Mouse (Mus musculus) lung, embryonic 14.5 days (tissue): ENCODE data around the gene Galp. TPM values are rescaled to one million over a fixed set of nuclear protein-coding genes. Genes with fewer than 3 reads are reported as not detected.

Experiments used
- ATAC-seq: fragments of 200-750 bp; cut with Nextera tagmentation; 2 replicates; pipeline ENCODE4 v1.8.0; 2017; ENCODE audit warnings: mild to moderate bottlenecking, moderate TSS enrichment, moderate library complexity; ENCODE audit not compliant: insufficient read depth
- DNase-seq: peaks from one replicate; pipeline ENCODE4 v3.0.0-alpha.2; 2015
- H3K27ac ChIP-seq: fragments of 300-500 bp; sonication (generic); 2 replicates; pipeline ENCODE4 v1.5.1; 2014; ENCODE audit warnings: low read depth, mild to moderate bottlenecking, moderate library complexity
- H3K27me3 ChIP-seq: fragments of 300-500 bp; sonication (generic); 2 replicates; pipeline ENCODE4 v1.6.1; 2014; ENCODE audit warnings: low read length, control low read depth; ENCODE audit not compliant: insufficient read depth
- H3K36me3 ChIP-seq: fragments of 300-500 bp; sonication (generic); 2 replicates; pipeline ENCODE4 v1.6.1; 2014; ENCODE audit warnings: control low read depth; ENCODE audit not compliant: insufficient read depth
- H3K4me1 ChIP-seq: fragments of 300-500 bp; sonication (generic); 2 replicates; pipeline ENCODE4 v1.6.1; 2014; ENCODE audit warnings: antibody characterized with exemption, control low read depth; ENCODE audit not compliant: insufficient read depth
- H3K4me2 ChIP-seq: fragments of 300-500 bp; sonication (generic); 2 replicates; pipeline ENCODE4 v1.6.1; 2014; ENCODE audit warnings: mild to moderate bottlenecking
- H3K4me3 ChIP-seq: fragments of 300-500 bp; sonication (generic); 2 replicates; pipeline ENCODE4 v1.5.1; 2014; ENCODE audit warnings: low read depth, low read length
- H3K9ac ChIP-seq: fragments of 300-500 bp; sonication (generic); 2 replicates; pipeline ENCODE4 v1.6.1; 2014
- H3K9me3 ChIP-seq: fragments of 300-500 bp; sonication (generic); 2 replicates; pipeline ENCODE4 v1.6.1; 2016; ENCODE audit warnings: low read depth, low read length, control low read depth
- CTCF ChIP-seq: IDR thresholded peaks from 2 replicates; pipeline ENCODE4 v1.5.1; 2016; ENCODE audit warnings: antibody characterized with exemption, low read depth
- WGBS: fragments of 180-500 bp; shearing (Covaris S2); extraction: QIAGEN DNeasy Blood & Tissue Kit; methylation state at CpG from one replicate; pipeline ENCODE4 v1.1.7; 2014; 5-methylcytosine and 5-hydroxymethylcytosine counted together
- polyA plus RNA-seq: library from polyadenylated mRNA; unstranded; fragments of >200 nt; fragmentation: Nextera tagmentation; extraction: Ambion mirVana; gene quantifications from 2 replicates; pipeline ENCODE4 v1.2.1, GENCODE M21; 2014

Galp gene
- polyA plus RNA-seq, 1 experiment from 2014 or later, result not detected

DNA sequence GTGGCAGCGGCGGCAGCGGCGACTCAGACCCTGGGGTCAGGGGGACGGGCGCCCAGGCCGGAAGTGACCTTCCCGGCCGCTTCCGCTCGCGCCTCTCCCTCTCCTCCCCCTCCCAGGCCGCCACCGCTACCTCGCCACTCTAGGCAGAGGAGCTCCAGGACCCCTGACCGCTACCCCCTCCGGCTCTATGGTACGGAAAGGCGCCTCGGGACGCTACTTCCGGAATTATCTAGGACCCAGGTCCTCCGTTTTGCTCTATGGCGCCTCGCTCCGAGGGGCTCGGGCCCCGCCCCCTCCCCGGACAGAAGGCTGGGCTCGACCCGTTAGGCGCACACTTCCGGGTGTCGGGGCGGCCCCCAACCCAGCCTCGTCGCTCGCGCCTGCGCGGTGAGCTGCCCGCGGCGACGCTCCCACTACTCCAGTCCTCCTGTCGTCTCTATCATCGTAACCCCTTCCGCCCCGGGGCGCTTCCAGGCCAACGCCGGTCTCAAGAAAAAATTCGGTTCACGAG lies 40.9 kb upstream of the Galp start, which contains the start of gene Zfp787:
Gene Zfp787, minus strand, starts transcription at position 97 of the 511 bp plus-strand sequence.
- Histone ChIP-seq H3K4me1 (peaks cover 4% of the 10 kb centered on the region; the same call in 1 of the 2 replicates), H3K27me3 (no peaks in the 10 kb centered on the region), H3K4me3 (peak within 1 kb of the TSS; percentile 81), H3K36me3 (no peaks in the 10 kb centered on the region), H3K4me2 (peak within 1 kb of the TSS; percentile 67), H3K9me3 (no peaks in the 10 kb centered on the region), H3K27ac (peak within 1 kb of the TSS; percentile 92), H3K9ac (peak within 1 kb of the TSS; percentile 95)
- 0% methylated on average over 47 of the region's 54 CpGs for WGBS
- no peak for TF ChIP-seq CTCF
- ATAC-seq (peak; percentile 98), DNase-seq (peak; percentile 96)

DNA sequence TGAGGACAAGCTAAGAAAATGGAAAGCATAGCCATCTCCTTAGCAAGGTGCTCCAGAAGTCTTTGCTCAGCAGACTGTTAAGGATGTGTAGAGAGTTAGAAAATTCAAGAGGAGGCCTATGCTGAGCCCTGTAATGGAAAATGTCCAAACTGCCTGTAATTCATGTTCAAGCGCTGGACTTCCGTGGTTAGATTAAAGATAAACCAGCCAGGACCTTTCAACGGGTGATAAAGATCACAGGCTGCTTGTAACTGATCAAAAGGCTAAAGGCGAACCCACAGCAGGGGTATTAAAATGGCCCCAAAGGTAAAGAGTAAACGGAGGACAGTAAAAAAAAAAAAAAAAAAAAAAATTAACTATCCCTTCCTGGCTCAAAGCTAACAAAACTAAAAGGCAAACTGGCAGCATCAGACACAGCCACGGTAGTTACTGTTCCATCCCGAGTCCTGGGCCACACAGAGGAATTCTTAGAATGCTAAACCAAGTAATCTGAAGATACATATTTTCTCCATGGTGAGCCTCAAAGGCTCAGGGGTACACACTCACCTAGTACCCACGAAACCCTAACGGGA lies 39.9 kb upstream of the Galp start:
- peak overlapping the region; percentile 95; the same call in 1 of the 2 replicates for H3K9ac ChIP-seq
- H3K4me3 ChIP-seq, result peak overlapping the region; percentile 81
- peaks cover 4% of the 10 kb centered on the region; the same call in 1 of the 2 replicates for H3K4me1 ChIP-seq
- H3K27ac ChIP-seq, result no peak overlapping the region; the same call in 1 of the 2 replicates
- no peaks in the 10 kb centered on the region for H3K36me3 ChIP-seq
- H3K9me3 ChIP-seq, result no peaks in the 10 kb centered on the region
- no peaks in the 10 kb centered on the region for H3K27me3 ChIP-seq
- no peak for DNase-seq
- no peak for TF ChIP-seq CTCF
- ATAC-seq, result no peak
- 48% methylated on average over 9 of the region's 9 CpGs for WGBS
- peak overlapping the region; percentile 67 for H3K4me2 ChIP-seq

DNA sequence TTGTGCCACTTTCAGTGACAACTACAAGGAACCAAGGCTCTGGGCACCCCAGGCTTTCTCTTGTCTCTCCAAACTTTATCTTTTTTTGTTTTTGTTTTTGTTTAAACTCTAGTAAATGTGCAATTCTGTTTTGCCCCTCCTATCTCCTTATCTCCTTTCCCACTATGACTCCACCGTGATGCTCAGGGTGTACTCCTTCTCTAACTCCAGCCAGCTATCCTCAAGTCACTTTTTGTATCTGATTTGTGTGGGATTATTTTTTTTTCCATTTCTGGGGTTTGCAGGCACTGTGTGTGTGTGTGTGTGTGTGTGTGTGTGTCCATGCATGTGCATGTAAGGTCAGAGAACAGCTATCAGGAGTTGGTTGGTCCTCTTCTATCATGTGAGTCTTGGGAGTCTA lies 39.4 kb upstream of the Galp start:
- H3K4me1 ChIP-seq, result peaks cover 4% of the 10 kb centered on the region; the same call in 1 of the 2 replicates
- H3K4me2 ChIP-seq, result no peak overlapping the region
- DNase-seq, result no peak
- ATAC-seq, result no peak
- no peaks in the 10 kb centered on the region for H3K27me3 ChIP-seq
- H3K36me3 ChIP-seq, result no peaks in the 10 kb centered on the region
- H3K4me3 ChIP-seq, result no peak overlapping the region
- no peak overlapping the region for H3K27ac ChIP-seq
- WGBS, result 69% methylated on average over 1 of the region's 1 CpGs
- H3K9ac ChIP-seq, result no peak overlapping the region
- no peak for TF ChIP-seq CTCF
- no peaks in the 10 kb centered on the region for H3K9me3 ChIP-seq

DNA sequence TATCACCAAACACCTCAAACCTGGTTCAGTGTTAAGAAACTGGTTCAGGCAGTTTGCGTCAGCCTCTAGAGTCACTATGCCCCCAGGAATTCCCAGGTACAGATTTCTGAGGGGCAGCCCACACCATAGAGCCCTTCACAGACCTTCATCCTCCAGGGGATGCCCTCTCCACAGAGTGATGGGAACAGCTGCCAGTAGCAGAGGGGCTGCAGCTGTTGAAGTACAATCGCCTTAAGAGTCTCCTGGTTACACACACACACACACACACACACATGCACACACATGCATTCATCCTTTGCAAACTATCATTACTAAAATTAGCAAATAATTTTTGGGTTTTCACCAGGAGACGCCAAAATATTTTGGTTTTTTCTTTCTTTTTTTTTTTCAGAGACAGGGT lies 37.3 kb upstream of the Galp start:
- no peak overlapping the region for H3K4me3 ChIP-seq
- no peak for DNase-seq
- no peak overlapping the region for H3K27ac ChIP-seq
- no peaks in the 10 kb centered on the region; the same call in 1 of the 2 replicates for H3K4me1 ChIP-seq
- H3K4me2 ChIP-seq, result no peak overlapping the region
- ATAC-seq, result no peak
- WGBS, result 70% methylated on average over 3 of the region's 3 CpGs
- no peaks in the 10 kb centered on the region for H3K27me3 ChIP-seq
- no peak overlapping the region for H3K9ac ChIP-seq
- TF ChIP-seq CTCF, result no peak
- no peaks in the 10 kb centered on the region for H3K9me3 ChIP-seq
- H3K36me3 ChIP-seq, result no peaks in the 10 kb centered on the region

DNA sequence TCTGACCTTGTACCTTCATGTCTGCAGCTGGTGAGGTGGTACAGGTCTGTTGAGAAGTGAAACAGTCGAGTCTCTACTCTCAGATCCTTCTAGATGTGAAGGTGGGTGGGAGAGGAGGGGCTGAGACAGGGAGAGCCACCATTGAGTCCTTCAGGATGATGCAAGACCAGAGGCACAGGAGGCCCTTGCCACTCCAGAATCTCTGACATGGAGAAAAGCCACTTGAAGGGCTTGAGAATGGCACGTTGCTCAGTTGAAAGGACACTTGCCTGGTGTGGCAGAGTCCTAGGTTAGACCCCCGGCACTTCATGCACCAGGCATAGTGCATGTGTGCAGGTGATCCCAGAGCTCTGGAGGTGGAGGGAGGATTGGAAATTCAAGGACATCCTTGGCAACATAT lies 35.3 kb upstream of the Galp start:
- no peak overlapping the region for H3K4me2 ChIP-seq
- no peak overlapping the region for H3K4me3 ChIP-seq
- no peaks in the 10 kb centered on the region for H3K36me3 ChIP-seq
- no peaks in the 10 kb centered on the region; the same call in 1 of the 2 replicates for H3K4me1 ChIP-seq
- H3K9ac ChIP-seq, result no peak overlapping the region
- no peak overlapping the region for H3K27ac ChIP-seq
- H3K27me3 ChIP-seq, result no peaks in the 10 kb centered on the region
- no peak for TF ChIP-seq CTCF
- no peaks in the 10 kb centered on the region for H3K9me3 ChIP-seq
- 46% methylated on average over 3 of the region's 3 CpGs for WGBS
- ATAC-seq (no peak), DNase-seq (no peak)

DNA sequence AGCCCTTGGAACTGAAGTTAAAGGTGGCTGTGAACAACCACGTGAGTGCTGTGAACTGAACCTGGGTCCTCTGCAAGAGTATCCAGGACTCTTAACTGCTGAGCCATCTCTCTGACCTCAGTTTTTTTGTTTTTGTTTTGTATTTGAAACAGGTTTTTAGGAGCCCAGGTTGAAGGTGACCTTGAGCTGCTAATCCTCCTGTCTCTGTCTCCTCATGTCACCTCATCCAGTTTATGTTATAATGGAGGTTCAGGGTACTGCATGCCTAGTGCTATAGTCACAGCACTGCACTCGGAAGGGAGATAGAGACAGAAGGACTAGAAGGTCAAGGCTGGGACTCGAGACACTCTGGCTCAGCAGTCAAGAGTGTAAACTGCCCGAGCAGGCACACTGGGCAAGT lies 34.7 kb upstream of the Galp start:
- H3K27me3 ChIP-seq, result no peaks in the 10 kb centered on the region
- 71% methylated on average over 4 of the region's 4 CpGs for WGBS
- H3K4me1 ChIP-seq, result no peaks in the 10 kb centered on the region; the same call in 1 of the 2 replicates
- DNase-seq (no peak), ATAC-seq (no peak)
- H3K36me3 ChIP-seq, result no peaks in the 10 kb centered on the region
- H3K4me3 ChIP-seq, result no peak overlapping the region
- H3K9me3 ChIP-seq, result no peaks in the 10 kb centered on the region
- no peak overlapping the region for H3K4me2 ChIP-seq
- no peak for TF ChIP-seq CTCF
- no peak overlapping the region for H3K9ac ChIP-seq
- H3K27ac ChIP-seq, result no peak overlapping the region

DNA sequence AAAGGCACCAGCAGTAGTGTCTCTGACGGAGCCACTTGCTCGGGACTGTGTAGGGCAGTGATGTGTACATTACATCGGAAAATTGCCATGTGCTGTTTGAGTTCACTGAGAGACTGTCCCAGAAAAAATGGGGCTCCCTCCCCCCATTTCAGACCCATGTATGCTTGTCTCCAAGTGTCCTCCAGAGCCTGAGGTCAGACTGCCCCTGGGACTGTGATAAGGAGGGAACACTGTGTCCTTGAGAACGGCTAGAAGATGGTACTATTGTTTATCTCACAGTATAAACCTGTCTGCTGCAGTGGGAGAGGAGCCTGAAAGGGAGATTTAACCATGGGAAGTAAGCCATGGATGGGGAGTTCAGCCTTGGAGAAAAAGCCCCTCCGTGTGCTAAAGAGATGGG lies 32.2 kb upstream of the Galp start:
- TF ChIP-seq CTCF, result no peak
- Histone ChIP-seq H3K4me1 (no peaks in the 10 kb centered on the region), H3K27ac (no peak overlapping the region), H3K4me3 (no peak overlapping the region), H3K36me3 (no peaks in the 10 kb centered on the region), H3K4me2 (no peak overlapping the region), H3K27me3 (no peaks in the 10 kb centered on the region), H3K9me3 (no peaks in the 10 kb centered on the region), H3K9ac (no peak overlapping the region)
- 37% methylated on average over 5 of the region's 5 CpGs for WGBS
- ATAC-seq (no peak), DNase-seq (no peak)
